Comparison of ENCODE assay signal across 11 mouse cellular contexts in genomic region chr5:101285941-101286340, GRCm38 (mm10).
"Had no signal": no experiment of that assay in that cellular context is flagged by ENCODE, and none has a peak within 500 bp of the region (broad histone marks: within the 10 kb centered on the region; RNA-seq: fewer than 3 reads in every experiment).

No protein-coding gene starts in this region.

- H3K36me3 ChIP-seq: limb, embryonic 13.5 days; liver, embryonic 15.5 days; midbrain, embryonic 12.5 days had no signal

- DNase-seq: kidney, adult 11 months; kidney, adult 9 months; left cerebral cortex, postnatal 4 days; thymus, adult 2 months; thymus, postnatal 36 days had no signal

- H3K9ac ChIP-seq: limb, embryonic 13.5 days; liver, embryonic 15.5 days; midbrain, embryonic 12.5 days had no signal

- H3K27me3 ChIP-seq: limb, embryonic 13.5 days; liver, embryonic 15.5 days; megakaryocyte, embryonic 14.5 days; midbrain, embryonic 12.5 days had no signal

- H3K4me2 ChIP-seq: limb, embryonic 13.5 days; liver, embryonic 11.5 days; liver, embryonic 15.5 days; midbrain, embryonic 12.5 days had no signal

- H3K9me3 ChIP-seq: limb, embryonic 13.5 days; liver, embryonic 15.5 days; midbrain, embryonic 12.5 days had no signal

- H3K4me1 ChIP-seq: limb, embryonic 13.5 days; liver, embryonic 15.5 days; megakaryocyte, embryonic 14.5 days; midbrain, embryonic 12.5 days had no signal

- H3K4me3 ChIP-seq: limb, embryonic 13.5 days; liver, embryonic 15.5 days; megakaryocyte, embryonic 14.5 days; midbrain, embryonic 12.5 days had no signal

- H3K27ac ChIP-seq: limb, embryonic 13.5 days; liver, embryonic 15.5 days; macrophage; midbrain, embryonic 12.5 days had no signal
